Mouse (Mus musculus): ENCODE results near the gene Gpr137. TPM values are rescaled to one million over a fixed set of nuclear protein-coding genes. Genes with fewer than 3 reads are reported as not detected.

The Gpr137 gene
- polyA plus RNA-seq, 1 experiment from 2014 or later, result 40.9 TPM

DNA sequence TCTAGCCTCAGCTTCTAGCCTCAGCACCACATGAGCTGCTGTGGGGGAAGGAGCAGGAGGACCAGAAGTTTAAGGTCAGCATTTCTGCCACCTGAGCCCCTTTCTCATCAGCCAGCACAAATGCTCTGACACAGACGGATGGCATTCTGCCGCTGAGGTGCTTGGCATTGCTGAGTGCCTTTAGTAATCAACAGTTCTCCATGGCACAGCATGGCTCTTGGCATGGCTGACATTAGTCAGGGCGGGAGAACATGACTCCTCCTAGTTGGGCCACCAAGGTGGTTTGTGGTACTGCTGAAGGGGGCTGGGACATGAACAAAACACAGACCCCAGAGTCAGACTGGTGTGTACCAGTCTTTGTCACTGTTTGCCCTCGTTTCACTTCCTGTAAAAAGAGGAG is 5.9 kb upstream of the Gpr137 start:
- H3K36me3 ChIP-seq, result peaks cover 21% of the 10 kb centered on the region
- no peak overlapping the region for H3K4me3 ChIP-seq
- DNase-seq (ENCODE audit: low spot score), result no peak
- 82% methylated on average over 4 of the region's 4 CpGs for WGBS
- no peaks in the 10 kb centered on the region for H3K9me3 ChIP-seq
- H3K4me1 ChIP-seq (replicated peaks), result peaks cover 26% of the 10 kb centered on the region
- no peak overlapping the region for H3K27ac ChIP-seq
- H3K27me3 ChIP-seq (ENCODE audit: insufficient read depth, poor library complexity, severe bottlenecking), result no peaks in the 10 kb centered on the region

- H3K4me1 ChIP-seq (replicated peaks), result peaks cover 26% of the 10 kb centered on the region
- no peaks in the 10 kb centered on the region for H3K9me3 ChIP-seq
- no peaks in the 10 kb centered on the region for H3K27me3 ChIP-seq (ENCODE audit: insufficient read depth, poor library complexity, severe bottlenecking)
- H3K36me3 ChIP-seq, result peaks cover 21% of the 10 kb centered on the region
- 63% methylated on average over 4 of the region's 4 CpGs for WGBS
- no peak for DNase-seq (ENCODE audit: low spot score)
- H3K27ac ChIP-seq, result no peak overlapping the region
- no peak overlapping the region for H3K4me3 ChIP-seq
Measured at GRCm38 (mm10) chr19:6947742-6948141, 5.5 kb upstream of the Gpr137 start.

DNA sequence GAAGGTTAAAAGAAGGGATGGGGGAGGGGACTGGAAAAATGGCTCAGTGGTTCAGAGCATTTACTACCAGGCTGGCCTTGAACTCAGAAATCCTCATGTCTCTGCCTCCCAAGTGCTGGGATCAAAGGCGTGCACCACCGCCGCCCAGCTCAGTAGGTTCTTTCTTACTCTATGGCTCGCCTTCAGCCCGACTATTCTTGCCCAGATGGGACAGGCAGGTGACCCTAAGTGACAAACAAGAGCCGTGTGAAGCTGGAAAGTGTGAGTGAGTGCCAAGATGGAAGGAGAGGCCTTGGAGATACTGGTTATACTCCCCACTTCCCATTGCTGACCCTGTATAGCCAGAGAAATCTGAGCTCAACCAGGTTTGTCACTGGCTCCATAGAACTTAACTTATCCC is 1.4 kb upstream of the Gpr137 start:
- Histone ChIP-seq H3K9me3 (no peaks in the 10 kb centered on the region), H3K4me1 (replicated peaks) (peaks cover 35% of the 10 kb centered on the region), H3K4me3 (no peak overlapping the region), H3K27me3 (ENCODE audit: insufficient read depth, poor library complexity, severe bottlenecking) (peaks cover 5% of the 10 kb centered on the region; the same call in 1 of the 2 replicates), H3K36me3 (peaks cover 21% of the 10 kb centered on the region), H3K27ac (no peak overlapping the region)
- WGBS, result 93% methylated on average over 6 of the region's 6 CpGs
- DNase-seq (ENCODE audit: low spot score), result no peak

- Histone ChIP-seq H3K27me3 (ENCODE audit: insufficient read depth, poor library complexity, severe bottlenecking) (peaks cover 14% of the 10 kb centered on the region), H3K4me1 (replicated peaks) (peaks cover 35% of the 10 kb centered on the region), H3K36me3 (peaks cover 18% of the 10 kb centered on the region), H3K4me3 (peak overlapping the region; percentile 91), H3K9me3 (no peaks in the 10 kb centered on the region), H3K27ac (peak overlapping the region; percentile 97)
- no peak for DNase-seq (ENCODE audit: low spot score)
- 29% methylated on average over 5 of the region's 5 CpGs for WGBS
Measured at GRCm38 (mm10) chr19:6942764-6943163, 484 bp upstream of the Gpr137 start.

DNA sequence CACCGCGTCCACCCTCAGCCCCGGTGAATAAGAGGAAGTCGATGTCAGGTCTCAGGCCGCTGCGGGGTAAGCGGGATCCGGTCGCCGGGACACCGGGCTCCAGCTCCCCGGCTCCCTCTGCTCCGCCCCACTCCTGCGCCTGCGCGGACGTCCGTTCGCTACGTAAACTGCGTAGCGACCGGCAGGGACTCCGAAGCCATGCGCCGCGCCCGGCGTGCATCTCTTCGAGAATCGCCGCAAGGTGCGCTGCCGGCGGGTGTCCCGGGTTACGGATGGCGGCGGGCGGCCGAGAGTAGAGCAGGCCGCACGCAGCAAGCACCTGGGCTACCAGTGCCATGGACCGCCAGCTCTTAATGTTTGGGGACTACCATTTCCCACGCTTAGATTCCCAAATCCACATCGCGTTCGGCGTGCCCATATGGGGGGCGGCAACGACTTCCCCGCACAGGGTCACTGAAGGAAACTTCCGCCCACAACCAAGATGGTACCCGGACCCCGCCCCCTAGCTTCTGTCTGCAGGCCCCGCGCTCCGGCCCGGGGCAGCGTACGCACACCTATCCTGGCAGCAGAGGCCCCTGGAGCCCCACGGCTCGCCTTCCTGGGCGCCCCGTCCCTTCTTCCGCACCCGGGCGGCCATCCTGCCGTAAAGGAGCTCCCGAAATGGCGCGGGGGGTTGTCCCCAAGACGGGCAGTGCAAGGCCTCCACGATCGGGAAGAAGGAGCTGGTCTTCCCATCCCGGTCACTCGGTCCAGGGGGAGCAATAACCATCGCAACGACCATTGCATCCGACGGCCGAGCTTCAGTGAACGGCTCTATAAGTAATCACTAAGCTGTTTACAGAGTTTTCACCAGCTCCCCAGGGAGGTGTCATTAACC is 670 bp downstream of the Gpr137 start, which contains the start of gene Bad:
Gene Bad, plus strand, starts transcription at position 490 of the 877 bp plus-strand sequence.
- H3K27ac ChIP-seq, result peak within 1 kb of the TSS; percentile 97
- peak; percentile 94 for DNase-seq (ENCODE audit: low spot score)
- peaks cover 17% of the 10 kb centered on the region for H3K27me3 ChIP-seq (ENCODE audit: insufficient read depth, poor library complexity, severe bottlenecking)
- H3K9me3 ChIP-seq, result no peaks in the 10 kb centered on the region
- H3K4me1 ChIP-seq (replicated peaks), result peaks cover 35% of the 10 kb centered on the region
- under 1% methylated on average over 83 of the region's 83 CpGs for WGBS
- H3K4me3 ChIP-seq, result peak within 1 kb of the TSS; percentile 91
- peaks cover 17% of the 10 kb centered on the region for H3K36me3 ChIP-seq

- DNase-seq (ENCODE audit: low spot score), result no peak
- H3K36me3 ChIP-seq, result peaks cover 13% of the 10 kb centered on the region
- peak overlapping the region; percentile 91 for H3K4me3 ChIP-seq
- H3K4me1 ChIP-seq (replicated peaks), result peaks cover 35% of the 10 kb centered on the region
- peaks cover 26% of the 10 kb centered on the region for H3K27me3 ChIP-seq (ENCODE audit: insufficient read depth, poor library complexity, severe bottlenecking)
- peak overlapping the region; percentile 97 for H3K27ac ChIP-seq
- WGBS, result 22% methylated on average over 29 of the region's 29 CpGs
- no peaks in the 10 kb centered on the region for H3K9me3 ChIP-seq
Measured at GRCm38 (mm10) chr19:6940396-6941351, 1.6 kb downstream of the Gpr137 start.

GRCm38 (mm10) chr19:6939106-6940002 is 2.9 kb downstream of the Gpr137 start:
- H3K4me3 ChIP-seq, result peak overlapping the region; percentile 7; the same call in 1 of the 2 replicates
- H3K9me3 ChIP-seq, result no peaks in the 10 kb centered on the region
- H3K27ac ChIP-seq, result no peak overlapping the region
- peaks cover 39% of the 10 kb centered on the region for H3K27me3 ChIP-seq (ENCODE audit: insufficient read depth, poor library complexity, severe bottlenecking)
- H3K36me3 ChIP-seq, result 0 out of 2 replicates have a peak, but pooled peaks cover 2% of the 10 kb centered on the region
- WGBS, result 90% methylated on average over 20 of the region's 20 CpGs
- DNase-seq (ENCODE audit: low spot score), result no peak
- H3K4me1 ChIP-seq (replicated peaks), result peaks cover 37% of the 10 kb centered on the region

DNA sequence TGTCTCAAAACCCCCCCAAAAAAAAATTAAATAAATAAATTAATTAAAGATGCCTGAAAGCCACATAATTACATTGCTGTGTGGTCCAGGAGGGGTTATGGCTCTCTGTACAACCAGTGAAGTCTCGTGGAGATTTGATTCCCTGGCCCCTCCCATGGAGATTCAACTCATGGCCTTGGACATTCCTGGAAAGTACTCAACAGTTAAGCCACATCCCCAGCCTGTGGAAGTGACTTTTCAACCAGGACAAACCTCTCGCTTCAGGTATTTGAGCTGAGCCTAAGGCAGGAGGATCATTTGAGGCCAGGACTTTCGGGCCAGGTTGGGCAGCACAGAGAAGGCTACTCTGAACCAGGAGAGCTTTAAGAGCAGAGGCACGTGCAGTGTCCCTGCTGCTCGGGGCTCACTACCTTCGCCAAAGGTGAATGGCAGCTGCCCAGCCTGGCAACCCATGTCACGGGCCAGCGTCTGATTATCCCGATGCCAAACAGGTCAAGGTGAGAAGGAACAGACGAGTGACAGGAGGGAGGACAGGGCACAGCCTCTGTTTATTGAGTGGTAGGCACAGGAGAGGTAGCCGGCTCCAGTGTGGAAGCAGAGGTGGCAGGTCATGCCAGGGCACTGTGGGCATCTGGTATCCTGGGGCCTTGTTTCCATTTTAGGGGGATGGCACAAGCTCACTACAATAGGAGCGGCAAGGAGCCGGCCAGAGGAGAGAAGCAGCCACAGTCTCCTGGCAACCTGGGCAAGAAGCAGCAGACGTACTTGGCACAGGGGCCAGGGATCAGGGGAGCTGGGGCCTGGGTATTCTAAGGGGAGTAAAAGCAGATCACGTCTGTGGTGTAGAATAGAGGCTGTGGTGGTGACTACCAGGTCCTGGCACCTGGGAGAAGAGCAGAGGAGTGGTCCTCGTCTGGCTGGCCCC is 4.5 kb downstream of the Gpr137 start:
- peaks cover 55% of the 10 kb centered on the region for H3K27me3 ChIP-seq (ENCODE audit: insufficient read depth, poor library complexity, severe bottlenecking)
- no peaks in the 10 kb centered on the region for H3K9me3 ChIP-seq
- H3K27ac ChIP-seq, result no peak overlapping the region
- no peak overlapping the region for H3K4me3 ChIP-seq
- no peak for DNase-seq (ENCODE audit: low spot score)
- WGBS, result 80% methylated on average over 16 of the region's 16 CpGs
- H3K4me1 ChIP-seq (replicated peaks), result peaks cover 46% of the 10 kb centered on the region
- 0 out of 2 replicates have a peak, but pooled peaks cover 2% of the 10 kb centered on the region for H3K36me3 ChIP-seq

GRCm38 (mm10) chr19:6936299-6936698 is 6.0 kb downstream of the Gpr137 start:
- Histone ChIP-seq H3K27ac (no peak overlapping the region), H3K36me3 (0 out of 2 replicates have a peak, but pooled peaks cover 2% of the 10 kb centered on the region), H3K27me3 (ENCODE audit: insufficient read depth, poor library complexity, severe bottlenecking) (peaks cover 70% of the 10 kb centered on the region), H3K4me1 (replicated peaks) (peaks cover 43% of the 10 kb centered on the region), H3K9me3 (no peaks in the 10 kb centered on the region), H3K4me3 (no peak overlapping the region)
- DNase-seq (ENCODE audit: low spot score), result no peak
- 12% methylated on average over 3 of the region's 3 CpGs for WGBS

DNA sequence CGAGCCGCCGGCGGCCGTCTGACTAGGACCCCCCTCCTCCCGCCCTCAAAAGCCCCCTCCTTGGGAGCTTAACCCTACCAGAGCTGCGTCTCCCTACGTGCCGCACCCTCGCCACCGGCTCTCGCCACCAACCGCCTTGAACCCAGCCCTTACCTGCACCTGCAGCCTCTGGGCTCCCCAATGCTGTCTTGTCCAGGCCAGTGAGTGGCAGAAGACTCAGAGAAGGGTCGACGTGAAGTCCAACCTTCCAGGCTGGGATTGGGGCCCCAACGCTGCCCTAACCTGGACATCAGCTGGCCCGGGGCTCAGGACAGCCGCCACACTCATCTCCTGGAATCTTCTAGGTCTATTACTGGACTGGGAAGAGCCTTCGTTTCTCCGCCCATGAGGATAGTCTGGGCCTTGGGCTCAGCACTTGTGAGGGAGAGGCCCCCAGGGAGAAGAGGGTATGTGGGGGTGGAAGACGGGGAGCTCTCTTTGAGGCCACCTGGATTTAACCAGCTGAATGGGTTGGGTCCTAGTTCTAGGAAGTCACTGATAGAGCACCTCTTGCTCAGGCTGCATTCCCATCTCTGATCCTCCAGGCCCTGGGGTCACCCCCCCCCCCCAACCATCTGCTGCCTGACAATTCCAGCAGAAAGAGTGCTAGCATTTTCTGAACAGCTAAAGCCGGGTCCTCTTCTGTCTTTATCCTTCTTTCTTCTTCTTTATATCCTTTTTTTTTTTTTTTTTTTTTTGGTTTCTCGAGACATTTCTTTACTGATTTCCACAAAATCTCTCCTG is 7.9 kb downstream of the Gpr137 start, which contains the start of gene Kcnk4:
Gene Kcnk4, minus strand, starts transcription at position 321 of the 783 bp plus-strand sequence.
- peak within 1 kb of the TSS; percentile 45 for H3K4me3 ChIP-seq
- H3K27me3 ChIP-seq (ENCODE audit: insufficient read depth, poor library complexity, severe bottlenecking), result peaks cover 89% of the 10 kb centered on the region
- H3K27ac ChIP-seq, result peak within 1 kb of the TSS; percentile 13; the same call in 1 of the 2 replicates
- no peak for DNase-seq (ENCODE audit: low spot score)
- H3K36me3 ChIP-seq, result 0 out of 2 replicates have a peak, but pooled peaks cover 2% of the 10 kb centered on the region
- H3K4me1 ChIP-seq (replicated peaks), result peaks cover 26% of the 10 kb centered on the region
- WGBS, result 10% methylated on average over 23 of the region's 23 CpGs
- no peaks in the 10 kb centered on the region for H3K9me3 ChIP-seq

Measured in hindbrain, embryonic 10.5 days (tissue).